Mouse (Mus musculus): ENCODE results near the gene Ptprg.

Gene Ptprg

GRCm38 (mm10) chr14:11619606-11620005 is 66.3 kb downstream of the Ptprg start:
- WGBS: 92% methylated on average over 7 of the region's 7 CpGs

- WGBS: 85% methylated on average over 6 of the region's 6 CpGs
Observed at GRCm38 (mm10) chr14:11620314-11620713, 67.0 kb downstream of the Ptprg start.

- 56% methylated on average over 10 of the region's 10 CpGs for WGBS
Observed at GRCm38 (mm10) chr14:11620962-11621568, 67.7 kb downstream of the Ptprg start.

- WGBS: 32% methylated on average over 4 of the region's 4 CpGs
Observed at GRCm38 (mm10) chr14:11623576-11623975, 70.2 kb downstream of the Ptprg start.

- 21% methylated on average over 2 of the region's 2 CpGs for WGBS
Observed at GRCm38 (mm10) chr14:11630736-11631135, 77.4 kb downstream of the Ptprg start.

GRCm38 (mm10) chr14:11631505-11631904 is 78.2 kb downstream of the Ptprg start:
- 92% methylated on average over 4 of the region's 4 CpGs for WGBS

- WGBS: 83% methylated on average over 7 of the region's 7 CpGs
Observed at GRCm38 (mm10) chr14:11637673-11638072, 84.3 kb downstream of the Ptprg start.

GRCm38 (mm10) chr14:11639366-11639765 is 86.0 kb downstream of the Ptprg start:
- whole genome bisulfite sequencing: 69% methylated on average over 5 of the region's 5 CpGs

GRCm38 (mm10) chr14:11640996-11641395 is 87.7 kb downstream of the Ptprg start:
- WGBS: 37% methylated on average over 3 of the region's 3 CpGs

- 81% methylated on average over 1 of the region's 1 CpGs for WGBS
Observed at GRCm38 (mm10) chr14:11642977-11643376, 89.6 kb downstream of the Ptprg start.

- WGBS: 66% methylated on average over 6 of the region's 6 CpGs
Observed at GRCm38 (mm10) chr14:11657374-11657773, 104.0 kb downstream of the Ptprg start.

- WGBS: 76% methylated on average over 11 of the region's 11 CpGs
Observed at GRCm38 (mm10) chr14:11663661-11664215, 110.4 kb downstream of the Ptprg start.

GRCm38 (mm10) chr14:11664302-11664701 is 111.0 kb downstream of the Ptprg start:
- 71% methylated on average over 9 of the region's 9 CpGs for WGBS

GRCm38 (mm10) chr14:11665046-11665445 is 111.7 kb downstream of the Ptprg start:
- 86% methylated on average over 7 of the region's 7 CpGs for WGBS

GRCm38 (mm10) chr14:11667762-11668161 is 114.4 kb downstream of the Ptprg start:
- 47% methylated on average over 3 of the region's 3 CpGs for WGBS

- 37% methylated on average over 6 of the region's 6 CpGs for WGBS
Observed at GRCm38 (mm10) chr14:11670847-11671246, 117.5 kb downstream of the Ptprg start.

GRCm38 (mm10) chr14:11672981-11673547 is 119.7 kb downstream of the Ptprg start:
- WGBS: 66% methylated on average over 3 of the region's 3 CpGs

GRCm38 (mm10) chr14:11678201-11678600 is 124.9 kb downstream of the Ptprg start:
- 44% methylated on average over 4 of the region's 4 CpGs for WGBS

GRCm38 (mm10) chr14:11679741-11680140 is 126.4 kb downstream of the Ptprg start:
- 84% methylated on average over 3 of the region's 3 CpGs for WGBS

GRCm38 (mm10) chr14:11680621-11681020 is 127.3 kb downstream of the Ptprg start:
- WGBS: 78% methylated on average over 2 of the region's 2 CpGs

- WGBS: 51% methylated on average over 3 of the region's 3 CpGs
Observed at GRCm38 (mm10) chr14:11682441-11682840, 129.1 kb downstream of the Ptprg start.

GRCm38 (mm10) chr14:11683386-11684081 is 130.2 kb downstream of the Ptprg start:
- 63% methylated on average over 10 of the region's 10 CpGs for WGBS

- 57% methylated on average over 2 of the region's 2 CpGs for WGBS
Observed at GRCm38 (mm10) chr14:11684104-11684503, 130.8 kb downstream of the Ptprg start.

Data from cerebral cortex, adult 2 months (tissue).